Mouse (Mus musculus) ES-Bruce4 (cell line): ENCODE measurements at regions not wholly inside any gene's neighbourhood (a gene's known extent, or its start where the extent isn't known, plus 50 kb on each side); places are given as distances from the start of the nearest gene placed in this dataset.

Experiments
- CTCF ChIP-seq: IDR thresholded peaks from one replicate; pipeline ENCODE4 v1.8.1; 2011; ENCODE audit warnings: low read depth, low read length
- EP300 ChIP-seq: IDR thresholded peaks from 2 replicates; pipeline ENCODE4 v1.6.1; 2011; ENCODE audit warnings: low read depth, low read length; ENCODE audit not compliant: insufficient read depth

- TF ChIP-seq EP300 (no peak), CTCF (no peak)
These were observed 540.7 kb downstream of the Gm19410 start for GRCm38 (mm10) chr8:36306336-36306735.
